Mouse (Mus musculus) spleen, postnatal 4 days (tissue): Measurements from ENCODE around the gene Ppp1r1c.

Experiments
- DNase-seq, 2 experiments: peaks; one replicate each; pipeline ENCODE4 v3.0.0; 2022; ENCODE audit warnings: low spot score in 2 of 2

The Ppp1r1c gene

DNA sequence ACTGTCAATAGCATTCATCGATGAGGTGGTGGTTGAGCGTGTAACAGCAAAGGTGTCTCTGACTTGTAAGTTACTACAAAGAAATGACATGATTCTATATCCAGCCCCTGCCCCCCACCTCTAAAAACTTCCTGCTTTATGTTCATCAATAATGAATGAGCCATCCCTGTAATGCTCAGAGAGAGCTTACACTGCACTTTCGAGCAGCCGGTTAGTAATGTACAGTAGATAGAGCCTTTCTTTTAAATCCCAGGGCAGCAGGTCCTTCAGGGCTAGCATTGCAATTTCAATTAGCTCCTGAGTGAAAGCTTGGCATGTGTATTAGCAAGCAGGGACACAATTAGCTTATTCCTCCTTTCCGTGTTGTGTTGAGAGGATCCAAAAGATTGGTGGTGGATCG is at the start of gene Ppp1r1c:
Ppp1r1c (plus strand) TSS at position 206 of the 400 bp plus-strand sequence.
- DNase-seq = no peak

DNA sequence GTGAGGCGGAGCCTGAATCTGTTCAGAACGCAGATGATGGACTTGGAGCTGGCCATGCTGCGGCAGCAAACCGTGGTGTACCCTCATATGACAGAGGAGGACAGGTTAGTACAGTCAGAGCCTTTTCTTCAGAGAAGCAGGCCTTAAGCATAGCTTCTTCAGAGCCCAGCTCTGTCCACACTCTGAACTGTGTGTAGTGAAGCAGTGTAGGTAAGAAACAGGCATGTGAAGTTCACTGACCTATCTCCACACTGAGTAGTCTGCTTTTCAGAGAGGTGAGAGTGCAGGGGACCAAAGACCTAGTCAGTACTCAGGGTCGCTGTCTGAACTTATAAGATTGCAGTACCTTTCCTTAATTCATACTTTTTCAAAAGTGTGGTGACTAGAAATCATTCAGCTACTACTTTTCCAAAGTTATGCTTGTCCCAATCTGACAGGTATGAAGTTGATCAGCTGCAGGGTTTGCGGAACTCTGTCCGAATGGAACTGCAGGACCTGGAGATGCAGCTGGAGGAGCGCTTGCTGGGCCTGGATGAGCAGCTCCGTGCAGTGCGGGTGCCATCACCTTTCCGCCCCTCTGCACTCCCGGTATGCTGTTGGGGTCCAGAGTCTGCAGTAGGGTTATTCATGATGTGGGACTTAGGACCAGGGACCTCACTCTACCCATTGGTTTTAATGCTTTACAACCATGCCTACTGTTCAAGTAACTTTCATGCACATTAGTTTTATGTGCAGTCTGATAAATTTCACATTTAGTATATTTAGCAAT is 47.0 kb upstream of the Ppp1r1c start:
- DNase-seq = no peak

DNA sequence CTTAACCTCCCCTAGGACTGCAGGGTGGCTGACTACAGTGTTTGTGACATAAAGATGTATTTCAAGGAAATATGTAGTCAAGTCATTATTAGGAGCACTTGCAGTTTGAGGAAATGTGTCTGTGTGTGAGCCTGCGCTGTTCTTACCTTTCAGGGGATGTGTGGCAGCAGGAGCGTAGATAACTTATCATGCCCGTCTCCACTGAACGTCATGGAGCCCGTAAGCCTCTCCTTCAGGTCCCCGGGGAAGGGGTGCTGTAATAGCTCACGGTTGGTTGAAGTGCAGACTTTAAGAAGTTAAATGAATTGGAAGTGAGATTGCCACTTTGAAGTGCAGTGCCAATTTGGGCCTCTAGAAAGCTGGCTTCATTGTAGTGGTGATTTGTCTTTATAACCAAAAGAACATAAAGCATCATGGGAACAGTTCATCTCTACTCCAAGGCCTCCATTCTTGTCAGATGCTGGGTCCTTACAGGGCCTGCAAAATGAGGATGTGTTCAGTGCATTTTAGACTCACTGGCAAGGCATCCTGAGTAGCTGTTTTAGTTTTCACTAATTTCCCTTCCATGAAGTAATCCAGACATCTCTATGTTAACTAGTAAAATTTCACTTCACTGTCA is 46.0 kb upstream of the Ppp1r1c start:
- DNase-seq = no peak

DNA sequence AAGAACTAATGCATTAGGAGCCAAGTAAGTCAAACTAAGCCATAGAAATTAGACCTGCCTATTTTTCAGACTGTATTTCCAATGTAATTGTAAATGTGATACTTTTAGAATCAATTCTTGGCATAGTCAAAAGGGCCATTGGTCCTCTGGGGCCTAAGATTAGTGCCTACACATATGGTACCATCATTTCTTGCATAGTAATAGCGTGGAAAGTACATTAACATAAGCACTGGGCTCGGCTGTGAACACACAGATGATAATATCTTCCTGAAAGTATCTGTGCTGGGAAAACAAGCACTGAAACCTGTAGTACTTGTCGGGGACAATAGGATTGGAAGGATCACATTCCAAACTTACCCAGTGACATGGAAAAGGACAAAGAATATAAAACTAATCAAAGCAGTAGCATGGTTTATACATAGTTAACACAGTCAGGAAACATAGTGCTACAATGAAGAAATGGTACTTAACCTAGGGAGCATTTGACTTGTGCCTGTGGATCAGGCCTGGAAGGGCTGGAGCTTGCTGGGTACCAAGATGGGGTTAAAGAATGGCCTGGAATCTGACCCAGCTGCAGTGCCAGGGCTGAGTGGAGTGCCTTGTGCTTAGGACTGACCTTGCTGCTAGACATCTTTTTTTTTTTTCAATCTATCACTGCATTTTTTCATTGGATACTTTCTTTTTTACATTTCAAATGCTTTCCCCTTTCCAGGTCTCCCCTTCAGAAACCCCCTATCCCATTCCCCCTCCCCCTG is 42.9 kb upstream of the Ppp1r1c start:
- DNase-seq = no peak

- no peak for DNase-seq
These were observed 42.1 kb upstream of the Ppp1r1c start for GRCm38 (mm10) chr2:79665492-79665891.

- DNase-seq = no peak
These were observed 32.3 kb upstream of the Ppp1r1c start for GRCm38 (mm10) chr2:79675266-79675665.

- no peak for DNase-seq
These were observed 29.8 kb upstream of the Ppp1r1c start for GRCm38 (mm10) chr2:79677663-79678257.

DNA sequence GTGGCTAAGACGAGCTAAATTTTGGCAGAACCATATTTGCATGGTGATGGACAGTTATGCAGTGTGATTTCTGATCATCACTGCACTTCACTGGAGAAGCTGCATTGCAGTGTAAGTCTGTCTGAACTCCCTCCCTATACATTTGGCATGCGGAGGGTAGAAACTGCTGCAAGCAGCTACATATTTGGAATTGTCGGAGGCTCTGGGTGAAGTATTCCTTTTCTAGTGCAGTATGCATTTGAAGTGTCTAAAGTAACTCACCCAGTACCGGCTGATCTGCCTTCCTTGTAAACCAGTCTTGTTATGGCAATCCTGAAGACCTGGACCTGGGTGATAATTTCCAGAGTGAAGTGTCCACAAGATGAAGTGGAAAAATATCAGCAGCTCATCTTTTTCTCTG is 25.9 kb upstream of the Ppp1r1c start:
- DNase-seq = no peak

DNA sequence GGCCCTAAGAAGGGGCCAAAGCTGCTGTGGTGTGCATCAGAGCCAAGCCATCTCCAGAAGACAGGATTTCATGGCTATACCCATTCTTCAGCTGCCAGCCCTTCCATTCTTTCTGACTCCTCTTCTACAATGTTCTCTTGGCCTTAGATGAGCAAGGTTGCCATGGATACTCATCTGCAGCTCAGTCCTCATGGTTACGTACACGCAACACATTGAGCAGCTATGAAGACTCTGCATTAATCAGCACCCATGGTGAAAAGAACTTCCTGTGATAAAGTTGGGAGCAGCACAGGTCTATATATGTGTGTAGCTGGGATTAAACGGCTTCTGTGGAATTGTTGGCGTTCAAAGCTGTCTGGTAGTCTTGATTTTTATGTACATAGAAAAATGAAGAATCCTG is 24.3 kb upstream of the Ppp1r1c start:
- DNase-seq = no peak

DNA sequence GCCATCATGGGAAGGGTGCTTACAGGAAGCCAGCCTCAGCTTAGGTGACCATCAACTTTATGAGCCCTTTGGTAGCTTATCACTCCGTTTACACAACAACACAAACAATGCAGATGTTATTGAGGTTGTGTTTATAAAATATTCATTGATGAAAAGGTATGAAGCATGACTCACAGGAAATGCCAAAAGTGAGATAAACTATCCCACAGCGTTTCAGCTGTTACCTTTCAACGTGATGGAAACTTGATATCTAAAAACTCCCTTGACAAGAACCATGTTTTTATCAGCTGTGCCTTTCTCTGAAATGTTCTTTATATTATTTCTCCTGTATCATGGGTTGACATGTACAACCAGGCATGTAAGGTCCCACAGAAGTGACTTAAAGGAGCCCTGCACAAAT is 16.7 kb upstream of the Ppp1r1c start:
- DNase-seq = no peak

GRCm38 (mm10) chr2:79695190-79695589 is 12.4 kb upstream of the Ppp1r1c start:
- no peak for DNase-seq

GRCm38 (mm10) chr2:79695939-79696338 is 11.6 kb upstream of the Ppp1r1c start:
- no peak for DNase-seq

GRCm38 (mm10) chr2:79696478-79697230 is 10.9 kb upstream of the Ppp1r1c start:
- no peak for DNase-seq

DNA sequence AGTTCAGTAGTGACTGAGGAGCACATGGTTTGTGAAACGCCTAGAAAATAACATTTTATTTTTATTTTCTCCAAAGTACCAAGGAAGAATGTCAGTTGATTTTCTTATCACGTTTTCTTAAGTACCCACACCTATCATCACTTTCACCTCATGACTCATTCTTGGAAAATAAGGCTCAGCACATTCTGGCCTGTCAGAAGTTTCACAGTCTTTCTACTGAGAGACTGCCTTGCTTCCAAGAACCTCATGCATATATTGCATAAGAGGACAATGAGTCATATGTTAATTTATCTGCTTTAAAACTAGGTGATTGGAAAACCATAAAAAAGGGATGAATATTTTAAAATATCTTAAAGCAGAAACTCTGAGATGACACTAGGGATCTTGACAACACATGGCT is 9.4 kb upstream of the Ppp1r1c start:
- no peak for DNase-seq

- DNase-seq = no peak
These were observed 2.8 kb upstream of the Ppp1r1c start for GRCm38 (mm10) chr2:79704773-79705172.

DNA sequence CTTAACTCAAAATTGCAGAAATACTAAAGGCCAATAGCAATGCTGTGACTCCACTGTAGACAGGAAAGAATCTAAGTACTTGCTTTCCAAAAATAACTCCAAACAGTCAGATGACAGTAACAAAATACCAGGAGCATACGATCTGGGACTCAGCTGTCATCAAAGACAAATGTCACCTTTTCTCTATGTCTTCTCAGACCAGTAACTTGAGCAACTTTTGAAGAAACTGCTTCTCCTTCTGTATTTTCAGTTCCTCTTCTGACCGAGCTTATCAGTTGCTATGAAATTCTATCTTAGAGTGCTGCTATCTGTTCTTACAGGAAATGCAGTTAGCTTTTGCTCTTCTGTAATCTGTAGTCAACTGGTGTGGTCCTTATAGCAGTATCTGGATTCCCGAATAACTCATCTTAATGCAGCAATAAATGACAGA is 6.1 kb downstream of the Ppp1r1c start:
- DNase-seq = no peak

DNA sequence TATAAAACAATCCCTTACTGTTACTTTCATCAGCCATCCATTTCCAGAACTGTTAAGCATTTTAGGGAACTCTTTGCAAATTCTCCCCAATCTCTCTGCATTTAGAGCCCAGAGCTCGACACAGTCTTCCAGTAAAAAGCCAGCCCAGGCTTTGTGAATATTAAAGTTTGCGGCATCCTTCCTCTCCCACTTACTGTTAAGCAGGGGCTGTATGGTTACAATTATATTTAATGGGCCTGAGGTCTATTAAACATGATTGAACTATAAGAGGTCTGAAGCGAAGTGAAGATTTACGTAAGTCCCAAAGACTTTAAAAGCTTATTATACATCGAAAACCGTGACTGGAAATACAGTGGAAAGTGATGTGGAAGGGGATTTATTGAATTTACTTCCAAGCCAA is 7.2 kb downstream of the Ppp1r1c start:
- DNase-seq = no peak

- no peak for DNase-seq
These were observed 8.3 kb downstream of the Ppp1r1c start for GRCm38 (mm10) chr2:79715925-79716324.

- no peak for DNase-seq
These were observed 10.3 kb downstream of the Ppp1r1c start for GRCm38 (mm10) chr2:79717846-79718245.

- no peak for DNase-seq
These were observed 14.8 kb downstream of the Ppp1r1c start for GRCm38 (mm10) chr2:79722415-79722814.

DNA sequence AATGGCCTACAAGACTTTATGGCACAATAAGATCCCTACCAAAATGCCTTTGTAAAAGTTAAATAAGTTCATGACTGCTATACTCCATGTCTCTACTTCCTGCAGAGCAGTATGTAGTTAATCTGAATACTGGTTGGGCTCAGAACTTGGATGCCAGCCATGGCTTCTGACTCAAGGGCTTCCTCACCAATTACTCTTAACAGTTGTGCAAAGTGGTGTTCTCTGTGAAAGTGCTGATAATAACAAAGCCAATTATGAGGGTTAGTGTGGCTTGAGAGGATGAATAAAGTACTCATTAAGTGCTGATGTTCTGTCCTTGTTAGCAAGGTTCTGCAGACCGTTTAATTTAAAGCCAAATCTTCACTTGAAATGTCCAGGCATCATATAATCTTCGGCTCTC is 31.4 kb downstream of the Ppp1r1c start:
- no peak for DNase-seq

GRCm38 (mm10) chr2:79741966-79742365 is 34.4 kb downstream of the Ppp1r1c start:
- no peak for DNase-seq
